Mouse (Mus musculus): ENCODE data around the gene Tldc2. TPM values are rescaled to one million over a fixed set of nuclear protein-coding genes. Genes with fewer than 3 reads are reported as not detected.
A peak's percentile ranks its signal among the peaks of the same experiment; 100 is the strongest.

The Tldc2 gene
- polyA plus RNA-seq, 1 experiment from 2014 or later: not detected

- peaks cover 13% of the 10 kb centered on the region for H3K36me3 ChIP-seq (ENCODE audit: control insufficient read depth, insufficient read depth, low read length)
- H3K4me1 ChIP-seq (ENCODE audit: control insufficient read depth, insufficient read depth, low read depth, low read length): peaks cover 33% of the 10 kb centered on the region
- no peak overlapping the region for H3K9ac ChIP-seq (ENCODE audit: low read depth, low read length)
Measured at GRCm38 (mm10) chr2:157057758-157058157, 29.1 kb upstream of the Tldc2 start.

GRCm38 (mm10) chr2:157058342-157058998 is 28.4 kb upstream of the Tldc2 start:
- Histone ChIP-seq H3K27ac (ENCODE audit: low read depth, low read length) (peak overlapping the region; percentile 82), H3K4me1 (ENCODE audit: control insufficient read depth, insufficient read depth, low read depth, low read length) (peaks cover 36% of the 10 kb centered on the region), H3K4me3 (ENCODE audit: low read length) (no peak overlapping the region), H3K9me3 (ENCODE audit: control insufficient read depth, low read length) (no peaks in the 10 kb centered on the region), H3K36me3 (ENCODE audit: control insufficient read depth, insufficient read depth, low read length) (peaks cover 11% of the 10 kb centered on the region), H3K27me3 (replicated peaks; ENCODE audit: control insufficient read depth, insufficient read depth, low read length) (no peaks in the 10 kb centered on the region), H3K9ac (ENCODE audit: low read depth, low read length) (peak overlapping the region; percentile 44; the same call in 1 of the 2 replicates), H3K4me2 (ENCODE audit: low read length) (peak overlapping the region; percentile 35)
- peak; percentile 61 for ATAC-seq
- WGBS: 6% methylated on average over 18 of the region's 18 CpGs

More at GRCm38 (mm10) chr2:157057758-157058157, 29.1 kb upstream of the Tldc2 start:
- Histone ChIP-seq H3K4me2 (ENCODE audit: low read length) (no peak overlapping the region), H3K4me3 (ENCODE audit: low read length) (no peak overlapping the region), H3K27ac (ENCODE audit: low read depth, low read length) (no peak overlapping the region), H3K9me3 (ENCODE audit: control insufficient read depth, low read length) (no peaks in the 10 kb centered on the region), H3K27me3 (replicated peaks; ENCODE audit: control insufficient read depth, insufficient read depth, low read length) (no peaks in the 10 kb centered on the region)
- 84% methylated on average over 4 of the region's 4 CpGs for WGBS
- ATAC-seq: no peak

GRCm38 (mm10) chr2:157059166-157059565 is 27.7 kb upstream of the Tldc2 start:
- Histone ChIP-seq H3K4me1 (ENCODE audit: control insufficient read depth, insufficient read depth, low read depth, low read length) (peaks cover 40% of the 10 kb centered on the region), H3K9ac (ENCODE audit: low read depth, low read length) (0 out of 2 replicates have a peak overlapping the region, but pooled peaks have one; percentile 18), H3K36me3 (ENCODE audit: control insufficient read depth, insufficient read depth, low read length) (peaks cover 9% of the 10 kb centered on the region), H3K4me2 (ENCODE audit: low read length) (no peak overlapping the region), H3K9me3 (ENCODE audit: control insufficient read depth, low read length) (no peaks in the 10 kb centered on the region), H3K27me3 (replicated peaks; ENCODE audit: control insufficient read depth, insufficient read depth, low read length) (no peaks in the 10 kb centered on the region), H3K4me3 (ENCODE audit: low read length) (no peak overlapping the region), H3K27ac (ENCODE audit: low read depth, low read length) (peak overlapping the region; percentile 82)
- no peak for ATAC-seq
- WGBS: 60% methylated on average over 8 of the region's 8 CpGs

- no peak for ATAC-seq
- Histone ChIP-seq H3K9ac (ENCODE audit: low read depth, low read length) (no peak overlapping the region), H3K4me3 (ENCODE audit: low read length) (no peak overlapping the region), H3K27ac (ENCODE audit: low read depth, low read length) (no peak overlapping the region), H3K27me3 (replicated peaks; ENCODE audit: control insufficient read depth, insufficient read depth, low read length) (no peaks in the 10 kb centered on the region), H3K9me3 (ENCODE audit: control insufficient read depth, low read length) (no peaks in the 10 kb centered on the region), H3K4me2 (ENCODE audit: low read length) (no peak overlapping the region), H3K36me3 (ENCODE audit: control insufficient read depth, insufficient read depth, low read length) (peaks cover 5% of the 10 kb centered on the region), H3K4me1 (ENCODE audit: control insufficient read depth, insufficient read depth, low read depth, low read length) (peaks cover 41% of the 10 kb centered on the region)
- 89% methylated on average over 14 of the region's 14 CpGs for WGBS
Measured at GRCm38 (mm10) chr2:157060037-157060436, 26.8 kb upstream of the Tldc2 start.

GRCm38 (mm10) chr2:157060557-157061305 is 26.1 kb upstream of the Tldc2 start:
- H3K4me1 ChIP-seq (ENCODE audit: control insufficient read depth, insufficient read depth, low read depth, low read length): peaks cover 45% of the 10 kb centered on the region
- H3K36me3 ChIP-seq (ENCODE audit: control insufficient read depth, insufficient read depth, low read length): peaks cover 5% of the 10 kb centered on the region
- no peak overlapping the region for H3K4me3 ChIP-seq (ENCODE audit: low read length)
- no peak overlapping the region for H3K4me2 ChIP-seq (ENCODE audit: low read length)
- no peaks in the 10 kb centered on the region for H3K9me3 ChIP-seq (ENCODE audit: control insufficient read depth, low read length)
- no peak for ATAC-seq
- H3K27ac ChIP-seq (ENCODE audit: low read depth, low read length): no peak overlapping the region
- WGBS: 86% methylated on average over 11 of the region's 11 CpGs
- H3K27me3 ChIP-seq (replicated peaks; ENCODE audit: control insufficient read depth, insufficient read depth, low read length): no peaks in the 10 kb centered on the region
- H3K9ac ChIP-seq (ENCODE audit: low read depth, low read length): no peak overlapping the region

GRCm38 (mm10) chr2:157063241-157063700 is 23.6 kb upstream of the Tldc2 start:
- 0 out of 2 replicates have a peak overlapping the region, but pooled peaks have one; percentile 62 for H3K27ac ChIP-seq (ENCODE audit: low read depth, low read length)
- WGBS: 56% methylated on average over 4 of the region's 4 CpGs
- H3K9ac ChIP-seq (ENCODE audit: low read depth, low read length): no peak overlapping the region

GRCm38 (mm10) chr2:157064136-157064535 is 22.7 kb upstream of the Tldc2 start:
- 29% methylated on average over 7 of the region's 7 CpGs for WGBS
- Histone ChIP-seq H3K27ac (ENCODE audit: low read depth, low read length) (peak overlapping the region; percentile 62), H3K27me3 (replicated peaks; ENCODE audit: control insufficient read depth, insufficient read depth, low read length) (no peaks in the 10 kb centered on the region), H3K9me3 (ENCODE audit: control insufficient read depth, low read length) (no peaks in the 10 kb centered on the region), H3K4me2 (ENCODE audit: low read length) (no peak overlapping the region), H3K9ac (ENCODE audit: low read depth, low read length) (no peak overlapping the region), H3K4me3 (ENCODE audit: low read length) (no peak overlapping the region), H3K4me1 (ENCODE audit: control insufficient read depth, insufficient read depth, low read depth, low read length) (peaks cover 44% of the 10 kb centered on the region), H3K36me3 (ENCODE audit: control insufficient read depth, insufficient read depth, low read length) (peaks cover 5% of the 10 kb centered on the region)
- ATAC-seq: peak; percentile 60

More at GRCm38 (mm10) chr2:157063241-157063700, 23.6 kb upstream of the Tldc2 start:
- Histone ChIP-seq H3K4me2 (ENCODE audit: low read length) (no peak overlapping the region), H3K4me3 (ENCODE audit: low read length) (no peak overlapping the region), H3K9me3 (ENCODE audit: control insufficient read depth, low read length) (no peaks in the 10 kb centered on the region), H3K4me1 (ENCODE audit: control insufficient read depth, insufficient read depth, low read depth, low read length) (peaks cover 45% of the 10 kb centered on the region), H3K27me3 (replicated peaks; ENCODE audit: control insufficient read depth, insufficient read depth, low read length) (no peaks in the 10 kb centered on the region), H3K36me3 (ENCODE audit: control insufficient read depth, insufficient read depth, low read length) (peaks cover 5% of the 10 kb centered on the region)
- peak; percentile 31 for ATAC-seq

GRCm38 (mm10) chr2:157064978-157065878 is 21.6 kb upstream of the Tldc2 start:
- H3K4me2 ChIP-seq (ENCODE audit: low read length): no peak overlapping the region
- H3K4me1 ChIP-seq (ENCODE audit: control insufficient read depth, insufficient read depth, low read depth, low read length): peaks cover 51% of the 10 kb centered on the region
- H3K9ac ChIP-seq (ENCODE audit: low read depth, low read length): no peak overlapping the region
- H3K9me3 ChIP-seq (ENCODE audit: control insufficient read depth, low read length): no peaks in the 10 kb centered on the region
- WGBS: 74% methylated on average over 14 of the region's 14 CpGs
- ATAC-seq: no peak
- no peak overlapping the region for H3K4me3 ChIP-seq (ENCODE audit: low read length)
- H3K36me3 ChIP-seq (ENCODE audit: control insufficient read depth, insufficient read depth, low read length): no peaks in the 10 kb centered on the region; the same call in 1 of the 2 replicates
- peak overlapping the region; percentile 62; the same call in 1 of the 2 replicates for H3K27ac ChIP-seq (ENCODE audit: low read depth, low read length)
- no peaks in the 10 kb centered on the region for H3K27me3 ChIP-seq (replicated peaks; ENCODE audit: control insufficient read depth, insufficient read depth, low read length)
